Mouse (Mus musculus): ENCODE data around the gene Slamf6. TPM values are rescaled to one million over a fixed set of nuclear protein-coding genes. Genes with fewer than 3 reads are reported as not detected.
"Not testable (repeated sequence)": the region's sequence is repeated elsewhere in the genome, so short reads cannot be mapped to it uniquely, and the experiment has no call there.

Slamf6 gene
- polyA plus RNA-seq (2015; fragmentation: Nextera tagmentation; extraction: Ambion mirVana): not detected in 2 replicates

DNA sequence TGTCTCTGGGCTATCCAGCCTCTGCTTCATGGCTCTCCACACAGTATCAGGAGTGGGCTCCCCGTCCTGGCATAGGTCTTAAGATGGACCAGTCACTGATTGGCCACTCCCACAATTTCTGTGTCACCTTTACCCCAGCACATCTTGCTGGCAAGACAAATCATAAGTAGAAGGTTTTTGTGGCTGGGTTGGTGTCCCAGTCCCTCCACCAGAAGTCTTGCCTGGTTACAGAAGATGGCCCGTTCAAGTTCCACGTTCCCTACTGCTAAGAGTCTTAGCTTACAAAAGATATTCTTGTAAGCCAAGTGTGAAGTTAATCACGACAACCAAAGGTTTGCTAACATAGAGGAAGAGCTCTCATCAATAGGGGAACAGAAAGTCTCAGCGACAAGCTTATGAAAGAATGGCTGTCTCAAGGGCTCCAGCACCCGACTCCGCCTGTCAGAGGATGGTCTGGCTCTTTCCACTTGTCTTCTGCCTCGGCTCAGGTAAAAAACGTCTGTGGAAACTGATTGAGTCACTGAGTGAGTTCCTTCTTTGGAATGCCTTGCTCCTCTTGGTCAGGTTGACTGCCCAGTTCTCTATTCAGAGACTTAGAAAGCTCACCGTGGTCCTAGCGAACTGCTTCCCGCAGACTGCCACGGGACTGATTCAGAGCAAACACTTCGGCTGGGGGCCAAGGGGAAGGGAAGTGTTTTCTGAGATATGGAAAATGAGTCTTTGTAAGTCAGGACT, at the start of gene Slamf6:
Slamf6 (plus strand) TSS at position 211 of the 735 bp plus-strand sequence.
- no peak within 1 kb of the TSS for H3K4me2 ChIP-seq (ENCODE audit: low read length)
- no peaks in the 10 kb centered on the region for H3K9me3 ChIP-seq (replicated peaks; ENCODE audit: control insufficient read depth, low read length, poor library complexity, severe bottlenecking)
- H3K27ac ChIP-seq (ENCODE audit: low read length): no peak within 1 kb of the TSS
- no peaks in the 10 kb centered on the region for H3K36me3 ChIP-seq (ENCODE audit: control insufficient read depth, insufficient read depth, low read length)
- 79% methylated on average over 14 of the region's 14 CpGs for WGBS
- H3K27me3 ChIP-seq (ENCODE audit: control insufficient read depth, insufficient read depth, low read depth, low read length): no peaks in the 10 kb centered on the region
- no peaks in the 10 kb centered on the region for H3K4me1 ChIP-seq (ENCODE audit: control insufficient read depth, insufficient read depth, low read length)
- no peak within 1 kb of the TSS for H3K9ac ChIP-seq (ENCODE audit: low read depth, low read length)
- ATAC-seq: no peak
- no peak within 1 kb of the TSS for H3K4me3 ChIP-seq (ENCODE audit: low read depth, low read length)

GRCm38 (mm10) chr1:171886989-171887388, 30.3 kb upstream of the Slamf6 start:
- Histone ChIP-seq H3K27me3 (ENCODE audit: control insufficient read depth, insufficient read depth, low read depth, low read length) (no peaks in the 10 kb centered on the region), H3K4me3 (ENCODE audit: low read depth, low read length) (no peak overlapping the region), H3K9ac (ENCODE audit: low read depth, low read length) (no peak overlapping the region), H3K9me3 (replicated peaks; ENCODE audit: control insufficient read depth, low read length, poor library complexity, severe bottlenecking) (no peaks in the 10 kb centered on the region), H3K4me1 (ENCODE audit: control insufficient read depth, insufficient read depth, low read length) (no peaks in the 10 kb centered on the region), H3K4me2 (ENCODE audit: low read length) (no peak overlapping the region), H3K36me3 (ENCODE audit: control insufficient read depth, insufficient read depth, low read length) (no peaks in the 10 kb centered on the region), H3K27ac (ENCODE audit: low read length) (no peak overlapping the region)
- ATAC-seq: no peak
- WGBS: 83% methylated on average over 1 of the region's 1 CpGs

DNA sequence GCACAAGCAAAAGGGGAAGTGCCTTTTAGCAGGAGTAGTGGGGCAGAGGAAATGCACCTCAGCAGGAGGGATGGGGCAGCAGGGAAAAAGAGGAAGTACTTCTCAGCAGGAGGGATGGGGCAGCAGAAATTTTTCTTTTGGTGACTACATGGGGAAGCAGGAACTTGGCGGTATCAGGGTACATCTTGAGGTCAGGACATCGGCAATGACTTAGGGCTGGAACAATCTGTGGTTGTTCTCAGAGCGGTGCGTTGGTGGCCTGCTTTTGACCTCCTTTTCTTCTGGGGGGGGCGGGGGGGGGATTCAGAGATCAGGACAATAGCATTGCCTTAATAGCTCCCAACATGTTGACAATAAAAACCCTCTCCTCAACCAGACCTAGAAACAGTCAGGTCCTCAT, 22.0 kb upstream of the Slamf6 start, which contains the start of gene Gm10521:
Gm10521 (plus strand) TSS at position 301 of the 400 bp plus-strand sequence.
- H3K36me3 ChIP-seq (ENCODE audit: control insufficient read depth, insufficient read depth, low read length); ATAC-seq; H3K4me3 ChIP-seq (ENCODE audit: low read depth, low read length); H3K9me3 ChIP-seq (replicated peaks; ENCODE audit: control insufficient read depth, low read length, poor library complexity, severe bottlenecking); H3K4me1 ChIP-seq (ENCODE audit: control insufficient read depth, insufficient read depth, low read length); H3K27me3 ChIP-seq (ENCODE audit: control insufficient read depth, insufficient read depth, low read depth, low read length); H3K4me2 ChIP-seq (ENCODE audit: low read length); H3K27ac ChIP-seq (ENCODE audit: low read length); H3K9ac ChIP-seq (ENCODE audit: low read depth, low read length): not testable (repeated sequence)
- WGBS: 84% methylated on average over 5 of the region's 5 CpGs

- H3K4me2 ChIP-seq (ENCODE audit: low read length): no peak overlapping the region
- WGBS: 61% methylated on average over 1 of the region's 1 CpGs
- no peak overlapping the region for H3K9ac ChIP-seq (ENCODE audit: low read depth, low read length)
- no peak overlapping the region for H3K4me3 ChIP-seq (ENCODE audit: low read depth, low read length)
- no peaks in the 10 kb centered on the region for H3K36me3 ChIP-seq (ENCODE audit: control insufficient read depth, insufficient read depth, low read length)
- H3K27ac ChIP-seq (ENCODE audit: low read length): no peak overlapping the region
- ATAC-seq: no peak
- no peaks in the 10 kb centered on the region for H3K9me3 ChIP-seq (replicated peaks; ENCODE audit: control insufficient read depth, low read length, poor library complexity, severe bottlenecking)
- H3K4me1 ChIP-seq (ENCODE audit: control insufficient read depth, insufficient read depth, low read length): no peaks in the 10 kb centered on the region
- H3K27me3 ChIP-seq (ENCODE audit: control insufficient read depth, insufficient read depth, low read depth, low read length): no peaks in the 10 kb centered on the region
Measured at GRCm38 (mm10) chr1:171904011-171904410, 13.3 kb upstream of the Slamf6 start.

DNA sequence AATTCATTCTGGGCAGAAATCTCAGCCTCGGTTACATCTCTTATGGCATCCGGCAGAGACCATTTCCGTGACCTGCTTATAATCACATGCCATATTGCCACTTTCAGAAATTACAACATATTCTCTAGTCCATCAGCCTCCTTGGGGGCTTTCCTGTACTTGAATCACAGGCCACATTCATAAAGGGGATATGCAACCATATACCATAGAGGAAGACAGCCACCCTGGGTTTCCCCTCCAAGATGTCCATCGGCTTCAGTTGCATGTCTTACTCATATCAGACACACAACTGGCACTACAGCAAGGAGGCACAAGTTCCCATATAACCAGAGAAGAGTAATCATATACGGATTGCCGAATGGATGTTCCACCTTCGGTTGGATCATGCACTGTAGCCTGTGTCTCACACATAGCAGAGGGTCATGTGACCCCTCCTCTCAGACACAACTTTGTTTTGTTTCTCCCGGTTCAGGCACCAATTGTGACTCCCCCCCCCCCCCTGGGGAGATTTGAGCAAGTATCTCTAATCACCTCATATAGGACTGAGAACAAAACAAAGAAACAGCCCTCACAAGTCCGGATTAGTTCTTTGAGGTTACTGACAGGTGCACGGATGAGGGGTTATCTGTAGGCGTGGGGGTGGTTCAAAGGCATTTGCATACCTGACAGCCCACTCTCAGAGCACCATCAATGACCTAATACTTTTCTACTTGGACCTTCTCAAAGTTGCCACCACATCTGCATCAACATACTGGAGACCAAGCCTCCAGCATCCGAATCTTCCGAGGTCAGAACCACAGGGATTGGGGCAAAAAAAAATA, 1.5 kb upstream of the Slamf6 start:
- Histone ChIP-seq H3K36me3 (ENCODE audit: control insufficient read depth, insufficient read depth, low read length) (no peaks in the 10 kb centered on the region), H3K9ac (ENCODE audit: low read depth, low read length) (no peak overlapping the region), H3K4me3 (ENCODE audit: low read depth, low read length) (no peak overlapping the region), H3K9me3 (replicated peaks; ENCODE audit: control insufficient read depth, low read length, poor library complexity, severe bottlenecking) (peaks cover 7% of the 10 kb centered on the region; the same call in 1 of the 2 replicates), H3K4me1 (ENCODE audit: control insufficient read depth, insufficient read depth, low read length) (no peaks in the 10 kb centered on the region), H3K27ac (ENCODE audit: low read length) (no peak overlapping the region), H3K4me2 (ENCODE audit: low read length) (no peak overlapping the region), H3K27me3 (ENCODE audit: control insufficient read depth, insufficient read depth, low read depth, low read length) (no peaks in the 10 kb centered on the region)
- WGBS: 76% methylated on average over 13 of the region's 13 CpGs
- no peak for ATAC-seq

- no peak overlapping the region for H3K4me3 ChIP-seq (ENCODE audit: low read depth, low read length)
- H3K9ac ChIP-seq (ENCODE audit: low read depth, low read length): no peak overlapping the region
- H3K4me1 ChIP-seq (ENCODE audit: control insufficient read depth, insufficient read depth, low read length): no peaks in the 10 kb centered on the region
- H3K27ac ChIP-seq (ENCODE audit: low read length): no peak overlapping the region
- no peaks in the 10 kb centered on the region for H3K9me3 ChIP-seq (replicated peaks; ENCODE audit: control insufficient read depth, low read length, poor library complexity, severe bottlenecking)
- ATAC-seq: no peak
- no peaks in the 10 kb centered on the region for H3K36me3 ChIP-seq (ENCODE audit: control insufficient read depth, insufficient read depth, low read length)
- no peak overlapping the region for H3K4me2 ChIP-seq (ENCODE audit: low read length)
- H3K27me3 ChIP-seq (ENCODE audit: control insufficient read depth, insufficient read depth, low read depth, low read length): no peaks in the 10 kb centered on the region
- WGBS: 90% methylated on average over 12 of the region's 12 CpGs
Measured at GRCm38 (mm10) chr1:171918136-171918920, 1.0 kb downstream of the Slamf6 start.

GRCm38 (mm10) chr1:171919193-171919592, 1.9 kb downstream of the Slamf6 start:
- Histone ChIP-seq H3K4me3 (ENCODE audit: low read depth, low read length) (no peak overlapping the region), H3K36me3 (ENCODE audit: control insufficient read depth, insufficient read depth, low read length) (no peaks in the 10 kb centered on the region), H3K4me1 (ENCODE audit: control insufficient read depth, insufficient read depth, low read length) (no peaks in the 10 kb centered on the region), H3K9ac (ENCODE audit: low read depth, low read length) (no peak overlapping the region), H3K27me3 (ENCODE audit: control insufficient read depth, insufficient read depth, low read depth, low read length) (no peaks in the 10 kb centered on the region), H3K9me3 (replicated peaks; ENCODE audit: control insufficient read depth, low read length, poor library complexity, severe bottlenecking) (no peaks in the 10 kb centered on the region), H3K4me2 (ENCODE audit: low read length) (no peak overlapping the region), H3K27ac (ENCODE audit: low read length) (no peak overlapping the region)
- no peak for ATAC-seq
- 81% methylated on average over 5 of the region's 5 CpGs for WGBS

- no peak overlapping the region for H3K9ac ChIP-seq (ENCODE audit: low read depth, low read length)
- H3K27ac ChIP-seq (ENCODE audit: low read length): no peak overlapping the region
- H3K27me3 ChIP-seq (ENCODE audit: control insufficient read depth, insufficient read depth, low read depth, low read length): no peaks in the 10 kb centered on the region
- H3K4me1 ChIP-seq (ENCODE audit: control insufficient read depth, insufficient read depth, low read length): no peaks in the 10 kb centered on the region
- 86% methylated on average over 6 of the region's 6 CpGs for WGBS
- H3K36me3 ChIP-seq (ENCODE audit: control insufficient read depth, insufficient read depth, low read length): no peaks in the 10 kb centered on the region
- no peak for ATAC-seq
- H3K4me3 ChIP-seq (ENCODE audit: low read depth, low read length): no peak overlapping the region
- H3K9me3 ChIP-seq (replicated peaks; ENCODE audit: control insufficient read depth, low read length, poor library complexity, severe bottlenecking): no peaks in the 10 kb centered on the region
- H3K4me2 ChIP-seq (ENCODE audit: low read length): no peak overlapping the region
Measured at GRCm38 (mm10) chr1:171919901-171920510, 2.7 kb downstream of the Slamf6 start.
